Mouse (Mus musculus): ENCODE results near the gene Lce1e. TPM values are rescaled to one million over a fixed set of nuclear protein-coding genes. Genes with fewer than 3 reads are reported as not detected.

The Lce1e gene
- polyA plus RNA-seq, 1 experiment from 2014 or later = not detected

Other genes starting within 250 kb of the Lce1e start
- not detected in 2 replicates for gene Sprr1a, start 223.2 kb downstream of the Lce1e start, polyA plus RNA-seq (2016; fragmentation: Nextera tagmentation; extraction: Ambion mirVana)
- gene Sprr4, start 208.6 kb downstream of the Lce1e start, polyA plus RNA-seq (2016; fragmentation: Nextera tagmentation; extraction: Ambion mirVana) = not detected in 2 replicates
- not detected in 2 replicates for gene 2310046K23Rik, start 174.6 kb downstream of the Lce1e start, polyA plus RNA-seq (2016; fragmentation: Nextera tagmentation; extraction: Ambion mirVana)
- 0.12 TPM in 1 of 2 replicates, not detected in the other for gene Ivl, start 135.3 kb downstream of the Lce1e start, polyA plus RNA-seq (2016; fragmentation: Nextera tagmentation; extraction: Ambion mirVana)
- not detected in 2 replicates for gene Smcp, start 120.1 kb downstream of the Lce1e start, polyA plus RNA-seq (2016; fragmentation: Nextera tagmentation; extraction: Ambion mirVana)
- not detected in 2 replicates for gene 2210017I01Rik, start 101.6 kb downstream of the Lce1e start, polyA plus RNA-seq (2016; fragmentation: Nextera tagmentation; extraction: Ambion mirVana)
- not detected in 2 replicates for gene Lce6a, start 87.4 kb downstream of the Lce1e start, polyA plus RNA-seq (2016; fragmentation: Nextera tagmentation; extraction: Ambion mirVana)
- not detected in 2 replicates for gene Lce1a1, start 60.8 kb downstream of the Lce1e start, polyA plus RNA-seq (2016; fragmentation: Nextera tagmentation; extraction: Ambion mirVana)
- gene Lce1b, start 52.1 kb downstream of the Lce1e start, polyA plus RNA-seq (2016; fragmentation: Nextera tagmentation; extraction: Ambion mirVana) = not detected in 2 replicates
- gene Lce1a2, start 38.8 kb downstream of the Lce1e start, polyA plus RNA-seq (2016; fragmentation: Nextera tagmentation; extraction: Ambion mirVana) = not detected in 2 replicates
- not detected in 2 replicates for gene Lce1c, start 29.8 kb downstream of the Lce1e start, polyA plus RNA-seq (2016; fragmentation: Nextera tagmentation; extraction: Ambion mirVana)
- gene Lce1d, start 21.9 kb downstream of the Lce1e start, polyA plus RNA-seq (2016; fragmentation: Nextera tagmentation; extraction: Ambion mirVana) = not detected in 2 replicates
- not detected in 2 replicates for gene Lce1f, start 11.3 kb upstream of the Lce1e start, polyA plus RNA-seq (2016; fragmentation: Nextera tagmentation; extraction: Ambion mirVana)
- gene Gm38119, start 30.0 kb upstream of the Lce1e start, polyA plus RNA-seq (2016; fragmentation: Nextera tagmentation; extraction: Ambion mirVana) = not detected in 2 replicates
- not detected in 2 replicates for gene Lce1g, start 43.3 kb upstream of the Lce1e start, polyA plus RNA-seq (2016; fragmentation: Nextera tagmentation; extraction: Ambion mirVana)
- not detected in 2 replicates for gene Lce1h, start 56.0 kb upstream of the Lce1e start, polyA plus RNA-seq (2016; fragmentation: Nextera tagmentation; extraction: Ambion mirVana)
- not detected in 2 replicates for gene Lce1i, start 69.8 kb upstream of the Lce1e start, polyA plus RNA-seq (2016; fragmentation: Nextera tagmentation; extraction: Ambion mirVana)
- gene Lce1j, start 81.4 kb upstream of the Lce1e start, polyA plus RNA-seq (2016; fragmentation: Nextera tagmentation; extraction: Ambion mirVana) = not detected in 2 replicates
- not detected in 2 replicates for gene Lce1k, start 98.8 kb upstream of the Lce1e start, polyA plus RNA-seq (2016; fragmentation: Nextera tagmentation; extraction: Ambion mirVana)
- not detected in 2 replicates for gene Kprp, start 118.2 kb upstream of the Lce1e start, polyA plus RNA-seq (2016; fragmentation: Nextera tagmentation; extraction: Ambion mirVana)
- gene Lce1l, start 142.2 kb upstream of the Lce1e start, polyA plus RNA-seq (2016; fragmentation: Nextera tagmentation; extraction: Ambion mirVana) = not detected in 2 replicates
- gene 2310050C09Rik, start 161.1 kb upstream of the Lce1e start, polyA plus RNA-seq (2016; fragmentation: Nextera tagmentation; extraction: Ambion mirVana) = not detected in 2 replicates
- gene Lce3a, start 217.2 kb upstream of the Lce1e start, polyA plus RNA-seq (2016; fragmentation: Nextera tagmentation; extraction: Ambion mirVana) = not detected in 2 replicates
- not detected in 2 replicates for gene Lce3b, start 223.9 kb upstream of the Lce1e start, polyA plus RNA-seq (2016; fragmentation: Nextera tagmentation; extraction: Ambion mirVana)
- not detected in 2 replicates for gene Lce3c, start 235.4 kb upstream of the Lce1e start, polyA plus RNA-seq (2016; fragmentation: Nextera tagmentation; extraction: Ambion mirVana)
- not detected in 2 replicates for gene Lce3d, start 248.3 kb upstream of the Lce1e start, polyA plus RNA-seq (2016; fragmentation: Nextera tagmentation; extraction: Ambion mirVana)

All from liver, embryonic 12.5 days (tissue).